Mouse (Mus musculus) G1E (cell line): ENCODE data around the gene Rptor.

Experiments
- CTCF ChIP-seq: IDR thresholded peaks from 2 replicates; pipeline ENCODE4 v1.5.1; 2012; ENCODE audit warnings: low read depth, low read length, inconsistent platforms, mixed read lengths
- GATA2 ChIP-seq: IDR thresholded peaks from 2 replicates; pipeline ENCODE4 v1.6.1; 2012; ENCODE audit warnings: low read depth, low read length, inconsistent platforms, borderline replicate concordance

DNA sequence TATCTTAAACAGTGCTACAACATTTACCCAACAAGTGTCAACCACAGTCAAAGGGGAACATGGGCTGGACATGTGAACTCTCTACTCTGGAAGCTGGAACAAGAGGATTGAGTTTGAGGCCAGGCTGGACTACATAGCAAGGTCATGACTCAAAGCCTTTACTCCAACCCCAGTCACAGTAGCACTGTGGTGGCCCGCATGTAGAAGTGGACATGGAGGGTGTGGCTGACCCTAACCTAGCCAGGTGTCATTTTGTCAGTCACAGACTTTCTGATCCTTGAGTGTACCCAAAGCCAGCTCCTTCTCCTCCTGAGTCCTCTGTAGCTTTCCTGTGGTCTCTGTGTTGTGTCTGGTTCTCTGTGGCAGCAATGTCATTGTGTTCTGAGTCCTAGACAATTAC, 129.7 kb downstream of the Rptor start:
- no peak for TF ChIP-seq GATA2
- no peak for TF ChIP-seq CTCF
